Mouse (Mus musculus): ENCODE results near the gene Atcay.

- TF ChIP-seq TAL1 (IDR thresholded peaks at IDR 0.05; ENCODE audit: low read length) = no peak
- TF ChIP-seq GATA1 (IDR thresholded peaks at IDR 0.05; ENCODE audit: low read length) = no peak
Measured at GRCm38 (mm10) chr10:81259225-81259884, 28.7 kb upstream of the Atcay start.

Measured in erythroblast, embryonic 14.5 days (primary cell).